Mouse (Mus musculus) hindbrain, embryonic 13.5 days (tissue): ENCODE measurements around the gene Olfr374. TPM values are rescaled to one million over a fixed set of nuclear protein-coding genes. Genes with fewer than 3 reads are reported as not detected.
A peak's percentile ranks its signal among the peaks of the same experiment; 100 is the strongest.

Source experiments
- ATAC-seq: fragments of 200-750 bp; cut with Nextera tagmentation; 2 replicates; pipeline ENCODE4 v1.8.0; 2017; ENCODE audit warnings: moderate TSS enrichment; ENCODE audit not compliant: low FRiP score
- H3K27ac ChIP-seq: fragments of 300-500 bp; sonication (generic); 2 replicates; pipeline ENCODE4 v1.5.1; 2015; ENCODE audit warnings: inconsistent platforms, mild to moderate bottlenecking, moderate library complexity
- H3K27me3 ChIP-seq: fragments of 300-500 bp; sonication (generic); 2 replicates; pipeline ENCODE4 v1.6.1; 2015; ENCODE audit warnings: mild to moderate bottlenecking, inconsistent platforms
- H3K36me3 ChIP-seq: fragments of 300-500 bp; sonication (generic); 2 replicates; pipeline ENCODE4 v1.6.1; 2015; ENCODE audit warnings: mild to moderate bottlenecking, inconsistent platforms
- H3K4me1 ChIP-seq: fragments of 300-500 bp; sonication (generic); replicated peaks from 2 replicates; pipeline ENCODE4 v1.6.1; 2015; ENCODE audit warnings: inconsistent platforms
- H3K4me2 ChIP-seq: fragments of 300-500 bp; sonication (generic); 2 replicates; pipeline ENCODE4 v1.6.1; 2015; ENCODE audit warnings: inconsistent platforms, mild to moderate bottlenecking, moderate library complexity
- H3K4me3 ChIP-seq: fragments of 300-500 bp; sonication (generic); 2 replicates; pipeline ENCODE4 v1.5.1; 2015; ENCODE audit warnings: mild to moderate bottlenecking, inconsistent platforms
- H3K9ac ChIP-seq: fragments of 300-500 bp; sonication (generic); 2 replicates; pipeline ENCODE4 v1.6.1; 2015; ENCODE audit warnings: mild to moderate bottlenecking, inconsistent platforms
- H3K9me3 ChIP-seq: fragments of 300-500 bp; sonication (generic); 2 replicates; pipeline ENCODE4 v1.6.1; 2016; ENCODE audit warnings: inconsistent platforms
- WGBS: fragments of 180-500 bp; shearing (Covaris S2); methylation state at CpG from one replicate; pipeline ENCODE4 v1.1.7; 2015; 5-methylcytosine and 5-hydroxymethylcytosine counted together
- polyA plus RNA-seq: library from polyadenylated mRNA; unstranded; fragments of >200 nt; fragmentation: Nextera tagmentation; extraction: Ambion mirVana; gene quantifications from 2 replicates; pipeline ENCODE4 v1.2.1, GENCODE M21; 2015

Olfr374 gene
- polyA plus RNA-seq, 1 experiment from 2014 or later: 0.05 TPM

- Histone ChIP-seq H3K9me3 (no peaks in the 10 kb centered on the region), H3K4me1 (peaks cover 25% of the 10 kb centered on the region), H3K27me3 (no peaks in the 10 kb centered on the region), H3K9ac (no peak overlapping the region), H3K27ac (no peak overlapping the region), H3K4me3 (no peak overlapping the region), H3K4me2 (no peak overlapping the region), H3K36me3 (peaks cover 49% of the 10 kb centered on the region)
- WGBS: 93% methylated on average over 5 of the region's 5 CpGs
- ATAC-seq: no peak
Observed at GRCm38 (mm10) chr8:72138456-72138855, 31.6 kb downstream of the Olfr374 start.

- Histone ChIP-seq H3K27me3 (no peaks in the 10 kb centered on the region), H3K4me3 (no peak overlapping the region), H3K27ac (no peak overlapping the region), H3K4me1 (no peaks in the 10 kb centered on the region), H3K36me3 (peaks cover 93% of the 10 kb centered on the region), H3K9ac (no peak overlapping the region), H3K9me3 (no peaks in the 10 kb centered on the region), H3K4me2 (no peak overlapping the region)
- WGBS: 95% methylated on average over 13 of the region's 13 CpGs
- ATAC-seq: no peak
Observed at GRCm38 (mm10) chr8:72143256-72143824, 36.5 kb downstream of the Olfr374 start.

DNA sequence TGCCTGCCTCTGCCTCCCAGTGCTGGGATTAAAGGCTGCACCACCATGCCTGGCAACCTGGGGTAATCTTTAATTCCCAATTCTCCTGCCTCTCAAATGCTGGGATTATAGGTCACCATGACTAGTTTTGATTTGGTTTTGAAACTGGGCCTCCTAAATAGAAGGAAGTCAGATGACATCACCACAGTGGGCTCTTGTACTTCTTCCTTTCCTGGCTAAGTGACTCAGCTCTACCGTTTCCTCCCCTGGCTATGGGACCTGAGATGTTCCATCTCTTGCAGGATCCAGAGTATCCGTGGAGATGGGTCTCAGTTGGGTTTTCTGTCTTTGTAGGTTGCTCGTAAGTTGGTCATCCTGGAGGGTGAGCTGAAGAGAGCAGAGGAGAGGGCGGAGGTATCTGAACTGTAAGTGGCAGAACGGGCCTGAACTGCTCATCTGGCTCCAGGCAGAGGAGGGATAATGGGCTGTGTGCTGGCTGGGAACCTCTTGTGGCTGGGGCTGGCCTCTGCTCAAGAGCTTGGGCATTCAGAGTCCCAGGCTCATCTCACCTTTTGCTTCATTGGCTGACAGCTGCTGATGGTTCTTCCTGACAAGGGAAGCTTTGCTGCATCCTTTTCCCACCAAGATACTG, 37.6 kb downstream of the Olfr374 start:
- H3K36me3 ChIP-seq: peaks cover 91% of the 10 kb centered on the region
- no peak overlapping the region for H3K4me2 ChIP-seq
- ATAC-seq: no peak
- no peaks in the 10 kb centered on the region for H3K4me1 ChIP-seq
- no peak overlapping the region for H3K27ac ChIP-seq
- H3K27me3 ChIP-seq: no peaks in the 10 kb centered on the region
- WGBS: 90% methylated on average over 5 of the region's 5 CpGs
- no peak overlapping the region for H3K9ac ChIP-seq
- H3K9me3 ChIP-seq: no peaks in the 10 kb centered on the region
- no peak overlapping the region for H3K4me3 ChIP-seq

DNA sequence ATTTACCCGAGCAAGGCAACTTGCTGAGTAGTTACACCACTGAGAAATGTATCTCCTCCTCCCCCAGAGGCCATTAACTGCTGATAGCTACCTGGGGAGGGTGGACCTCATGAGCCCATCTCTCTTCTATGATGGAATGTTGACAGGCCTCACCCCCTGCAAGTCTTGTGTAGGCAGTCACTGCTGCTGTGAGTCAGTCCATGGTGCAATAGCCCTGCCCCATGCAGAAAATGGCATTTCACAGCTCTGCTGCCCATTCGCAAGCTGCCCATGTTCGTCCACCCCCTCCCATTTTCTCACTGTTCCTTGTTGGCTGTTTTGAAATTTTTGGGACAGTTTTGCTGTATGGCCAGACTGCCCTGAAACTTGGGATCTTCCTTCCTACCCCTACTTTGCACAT, 38.7 kb downstream of the Olfr374 start:
- 95% methylated on average over 3 of the region's 3 CpGs for WGBS
- Histone ChIP-seq H3K27me3 (no peaks in the 10 kb centered on the region), H3K27ac (no peak overlapping the region), H3K4me2 (no peak overlapping the region), H3K36me3 (peaks cover 92% of the 10 kb centered on the region), H3K9me3 (no peaks in the 10 kb centered on the region), H3K9ac (no peak overlapping the region), H3K4me3 (no peak overlapping the region), H3K4me1 (no peaks in the 10 kb centered on the region)
- ATAC-seq: no peak

- no peak for ATAC-seq
- no peaks in the 10 kb centered on the region for H3K4me1 ChIP-seq
- H3K9me3 ChIP-seq: no peaks in the 10 kb centered on the region
- peaks cover 92% of the 10 kb centered on the region for H3K36me3 ChIP-seq
- no peak overlapping the region for H3K4me2 ChIP-seq
- H3K27me3 ChIP-seq: no peaks in the 10 kb centered on the region
- no peak overlapping the region for H3K9ac ChIP-seq
- no peak overlapping the region for H3K27ac ChIP-seq
- WGBS: 96% methylated on average over 1 of the region's 1 CpGs
- no peak overlapping the region for H3K4me3 ChIP-seq
Observed at GRCm38 (mm10) chr8:72146056-72146455, 39.2 kb downstream of the Olfr374 start.

- Histone ChIP-seq H3K27me3 (no peaks in the 10 kb centered on the region), H3K4me1 (no peaks in the 10 kb centered on the region), H3K9ac (no peak overlapping the region), H3K36me3 (peaks cover 92% of the 10 kb centered on the region), H3K4me3 (no peak overlapping the region), H3K9me3 (no peaks in the 10 kb centered on the region), H3K4me2 (no peak overlapping the region), H3K27ac (no peak overlapping the region)
- no peak for ATAC-seq
- WGBS: 95% methylated on average over 3 of the region's 3 CpGs
Observed at GRCm38 (mm10) chr8:72146556-72146955, 39.7 kb downstream of the Olfr374 start.

- Histone ChIP-seq H3K27ac (no peak overlapping the region), H3K9me3 (no peaks in the 10 kb centered on the region), H3K4me1 (no peaks in the 10 kb centered on the region), H3K4me2 (no peak overlapping the region), H3K9ac (no peak overlapping the region), H3K36me3 (peaks cover 92% of the 10 kb centered on the region), H3K27me3 (no peaks in the 10 kb centered on the region), H3K4me3 (no peak overlapping the region)
- no peak for ATAC-seq
- 79% methylated on average over 2 of the region's 2 CpGs for WGBS
Observed at GRCm38 (mm10) chr8:72147266-72147665, 40.4 kb downstream of the Olfr374 start.

DNA sequence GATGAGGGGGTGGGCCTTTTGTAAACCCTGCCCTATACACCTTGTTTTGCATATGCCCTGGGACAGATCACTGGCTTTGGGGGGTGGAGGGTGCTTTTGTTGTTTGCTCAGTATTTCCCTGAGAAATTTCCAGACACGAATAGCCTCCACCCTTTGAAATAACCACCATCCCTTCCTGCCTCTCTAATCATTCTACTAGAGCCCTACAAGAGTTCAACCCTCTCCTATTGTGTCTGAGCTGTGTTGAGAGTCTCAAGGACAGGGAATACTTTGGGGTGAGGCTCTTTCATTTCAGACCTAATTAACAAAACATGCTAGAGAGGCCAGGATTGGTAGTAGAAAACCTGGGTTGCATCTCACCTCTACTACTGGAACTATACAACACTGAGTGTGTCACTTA, 42.2 kb downstream of the Olfr374 start:
- no peak overlapping the region for H3K4me2 ChIP-seq
- no peaks in the 10 kb centered on the region for H3K9me3 ChIP-seq
- H3K36me3 ChIP-seq: peaks cover 84% of the 10 kb centered on the region
- WGBS: 80% methylated on average over 1 of the region's 1 CpGs
- H3K27me3 ChIP-seq: no peaks in the 10 kb centered on the region
- H3K9ac ChIP-seq: no peak overlapping the region
- H3K4me3 ChIP-seq: no peak overlapping the region
- no peak for ATAC-seq
- H3K27ac ChIP-seq: no peak overlapping the region
- H3K4me1 ChIP-seq: no peaks in the 10 kb centered on the region

- Histone ChIP-seq H3K27me3 (no peaks in the 10 kb centered on the region), H3K4me3 (no peak overlapping the region), H3K9ac (no peak overlapping the region), H3K4me2 (no peak overlapping the region), H3K36me3 (peaks cover 63% of the 10 kb centered on the region), H3K4me1 (no peaks in the 10 kb centered on the region), H3K27ac (no peak overlapping the region), H3K9me3 (no peaks in the 10 kb centered on the region)
- ATAC-seq: no peak
- 90% methylated on average over 3 of the region's 3 CpGs for WGBS
Observed at GRCm38 (mm10) chr8:72151418-72152078, 44.7 kb downstream of the Olfr374 start.

- peaks cover 45% of the 10 kb centered on the region for H3K36me3 ChIP-seq
- no peak overlapping the region for H3K4me3 ChIP-seq
Observed at GRCm38 (mm10) chr8:72153382-72153781, 46.5 kb downstream of the Olfr374 start.

GRCm38 (mm10) chr8:72158096-72158495, 51.3 kb downstream of the Olfr374 start:
- 84% methylated on average over 2 of the region's 2 CpGs for WGBS
- Histone ChIP-seq H3K9me3 (no peaks in the 10 kb centered on the region), H3K27me3 (no peaks in the 10 kb centered on the region), H3K36me3 (peaks cover 4% of the 10 kb centered on the region), H3K4me2 (no peak overlapping the region), H3K4me1 (peaks cover 26% of the 10 kb centered on the region), H3K4me3 (no peak overlapping the region), H3K27ac (no peak overlapping the region), H3K9ac (no peak overlapping the region)
- ATAC-seq: no peak

More at GRCm38 (mm10) chr8:72153382-72153781, 46.5 kb downstream of the Olfr374 start:
- H3K27ac ChIP-seq: no peak overlapping the region
- H3K4me2 ChIP-seq: no peak overlapping the region
- no peak for ATAC-seq
- H3K4me1 ChIP-seq: no peaks in the 10 kb centered on the region
- no peaks in the 10 kb centered on the region for H3K9me3 ChIP-seq
- no peaks in the 10 kb centered on the region for H3K27me3 ChIP-seq
- no peak overlapping the region for H3K9ac ChIP-seq

- Histone ChIP-seq H3K4me3 (no peak overlapping the region), H3K4me1 (peaks cover 31% of the 10 kb centered on the region), H3K9ac (no peak overlapping the region), H3K27me3 (no peaks in the 10 kb centered on the region), H3K27ac (no peak overlapping the region), H3K36me3 (no peaks in the 10 kb centered on the region), H3K4me2 (no peak overlapping the region), H3K9me3 (no peaks in the 10 kb centered on the region)
- 78% methylated on average over 3 of the region's 3 CpGs for WGBS
- ATAC-seq: no peak
Observed at GRCm38 (mm10) chr8:72158726-72159125, 51.9 kb downstream of the Olfr374 start.

GRCm38 (mm10) chr8:72160007-72160406, 53.2 kb downstream of the Olfr374 start:
- Histone ChIP-seq H3K4me3 (peak overlapping the region; percentile 96), H3K9ac (peak overlapping the region; percentile 51), H3K27me3 (no peaks in the 10 kb centered on the region), H3K4me1 (peaks cover 31% of the 10 kb centered on the region), H3K4me2 (peak overlapping the region; percentile 68), H3K36me3 (peaks cover 6% of the 10 kb centered on the region), H3K27ac (no peak overlapping the region), H3K9me3 (no peaks in the 10 kb centered on the region)
- WGBS: 72% methylated on average over 3 of the region's 3 CpGs
- ATAC-seq: no peak
